Mouse (Mus musculus) cortical plate, adult 2 months (tissue): ENCODE results near the gene Best2. TPM values are rescaled to one million over a fixed set of nuclear protein-coding genes. Genes with fewer than 3 reads are reported as not detected.
A peak's percentile ranks its signal among the peaks of the same experiment; 100 is the strongest.

Experiments
- H3K27ac ChIP-seq: fragments of 200-500 bp; 2 replicates; pipeline ENCODE4 v1.5.1; 2012; ENCODE audit warnings: low read length, control low read depth, inconsistent platforms; ENCODE audit not compliant: insufficient read depth
- H3K4me1 ChIP-seq: fragments of 200-500 bp; 2 replicates; pipeline ENCODE4 v1.6.1; 2011; ENCODE audit warnings: low read length; ENCODE audit not compliant: control insufficient read depth, insufficient read depth
- H3K4me3 ChIP-seq: fragments of 200-500 bp; 2 replicates; pipeline ENCODE4 v1.5.1; 2011; ENCODE audit warnings: mild to moderate bottlenecking, low read length, control low read depth; ENCODE audit not compliant: insufficient read depth
- CTCF ChIP-seq: fragments of 200-500 bp; IDR thresholded peaks from 2 replicates; pipeline ENCODE4 v1.5.1; 2011; ENCODE audit warnings: mild to moderate bottlenecking, control low read depth, low read length; ENCODE audit not compliant: insufficient read depth; ENCODE audit errors: extremely low read depth
- POLR2A ChIP-seq: fragments of 200-500 bp; IDR thresholded peaks from 2 replicates; pipeline ENCODE4 v1.6.1; 2011; ENCODE audit warnings: mild to moderate bottlenecking, low read length, control low read depth; ENCODE audit not compliant: insufficient read depth; ENCODE audit errors: extremely low read depth
- polyA plus RNA-seq: library from polyadenylated mRNA; depleted of rRNA; stranded (reverse); fragments of >200 nt; gene quantifications from 2 replicates; pipeline ENCODE4 v1.2.3, GENCODE M21; 2012

Gene Best2
- polyA plus RNA-seq, 1 experiment, result not detected

- TF ChIP-seq POLR2A (peak; percentile 100), CTCF (no peak)
- H3K4me3 ChIP-seq, result peak within 1 kb of the TSS; percentile 87
- peaks cover 1% of the 10 kb centered on the region; the same call in 1 of the 2 replicates for H3K4me1 ChIP-seq
- peak within 1 kb of the TSS; percentile 92 for H3K27ac ChIP-seq
Measured at GRCm38 (mm10) chr8:84978248-84978940, 35.9 kb downstream of the Best2 start, which contains the start of gene Junb. Gene Junb, minus strand, starts transcription at chr8:84978718.

- peak overlapping the region; percentile 92 for H3K27ac ChIP-seq
- peak overlapping the region; percentile 87 for H3K4me3 ChIP-seq
- H3K4me1 ChIP-seq, result peaks cover 1% of the 10 kb centered on the region; the same call in 1 of the 2 replicates
- TF ChIP-seq CTCF (no peak), POLR2A (peak; percentile 67)
Measured at GRCm38 (mm10) chr8:84977435-84978247, 36.7 kb downstream of the Best2 start.

GRCm38 (mm10) chr8:84976763-84977434 lies 37.4 kb downstream of the Best2 start:
- Histone ChIP-seq H3K4me3 (peak overlapping the region; percentile 87), H3K4me1 (peaks cover 1% of the 10 kb centered on the region; the same call in 1 of the 2 replicates), H3K27ac (peak overlapping the region; percentile 92)
- TF ChIP-seq CTCF, result no peak
- no peak for TF ChIP-seq POLR2A

DNA sequence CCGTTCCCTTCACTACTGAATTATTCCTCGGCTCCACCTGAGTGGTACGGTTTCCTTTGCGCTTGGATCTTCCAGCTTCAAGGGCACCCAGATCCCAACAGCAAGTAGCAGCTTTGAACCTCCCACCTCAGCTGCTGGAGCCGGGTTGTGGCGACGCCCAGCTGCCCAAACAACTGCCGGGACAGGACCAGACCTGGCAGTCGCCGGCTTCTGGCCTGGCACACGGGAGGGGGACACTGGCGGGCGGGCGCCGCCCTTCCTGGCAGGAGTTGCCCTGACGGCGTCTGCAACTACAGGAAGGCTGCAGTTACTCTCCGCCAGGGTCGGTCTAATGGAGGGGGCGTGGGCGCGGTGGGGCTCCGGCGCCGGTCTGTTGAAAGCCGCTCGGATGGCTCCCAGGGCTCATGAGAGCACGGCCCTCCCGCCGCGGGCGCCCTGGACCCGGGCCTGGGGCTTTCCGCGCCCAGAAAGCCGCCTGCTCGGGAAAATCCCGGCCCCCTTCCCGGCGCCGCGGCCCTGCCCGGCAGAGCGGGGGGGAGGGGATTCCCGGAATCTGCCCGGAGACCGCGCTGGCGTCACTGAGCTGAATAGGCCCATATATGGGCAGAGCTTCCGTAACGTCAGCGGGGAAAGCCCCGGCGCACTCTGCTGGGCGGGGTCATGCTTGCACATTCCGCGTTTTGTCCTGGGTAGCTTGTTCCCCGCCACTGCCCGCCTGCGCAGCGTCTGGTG lies 38.1 kb downstream of the Best2 start:
- TF ChIP-seq POLR2A (peak; percentile 80), CTCF (no peak)
- H3K4me1 ChIP-seq, result peaks cover 1% of the 10 kb centered on the region; the same call in 1 of the 2 replicates
- H3K27ac ChIP-seq, result peak overlapping the region; percentile 48; the same call in 1 of the 2 replicates
- peak overlapping the region; percentile 87 for H3K4me3 ChIP-seq

- TF ChIP-seq POLR2A (no peak), CTCF (peak; percentile 84)
- H3K4me3 ChIP-seq, result peak overlapping the region; percentile 87; the same call in 1 of the 2 replicates
- peaks cover 3% of the 10 kb centered on the region; the same call in 1 of the 2 replicates for H3K4me1 ChIP-seq
- H3K27ac ChIP-seq, result no peak overlapping the region
Measured at GRCm38 (mm10) chr8:84975434-84975833, 38.9 kb downstream of the Best2 start.

GRCm38 (mm10) chr8:84974543-84975142 lies 39.7 kb downstream of the Best2 start:
- peaks cover 3% of the 10 kb centered on the region; the same call in 1 of the 2 replicates for H3K4me1 ChIP-seq
- no peak overlapping the region for H3K27ac ChIP-seq
- no peak overlapping the region for H3K4me3 ChIP-seq
- TF ChIP-seq POLR2A (no peak), CTCF (no peak)

DNA sequence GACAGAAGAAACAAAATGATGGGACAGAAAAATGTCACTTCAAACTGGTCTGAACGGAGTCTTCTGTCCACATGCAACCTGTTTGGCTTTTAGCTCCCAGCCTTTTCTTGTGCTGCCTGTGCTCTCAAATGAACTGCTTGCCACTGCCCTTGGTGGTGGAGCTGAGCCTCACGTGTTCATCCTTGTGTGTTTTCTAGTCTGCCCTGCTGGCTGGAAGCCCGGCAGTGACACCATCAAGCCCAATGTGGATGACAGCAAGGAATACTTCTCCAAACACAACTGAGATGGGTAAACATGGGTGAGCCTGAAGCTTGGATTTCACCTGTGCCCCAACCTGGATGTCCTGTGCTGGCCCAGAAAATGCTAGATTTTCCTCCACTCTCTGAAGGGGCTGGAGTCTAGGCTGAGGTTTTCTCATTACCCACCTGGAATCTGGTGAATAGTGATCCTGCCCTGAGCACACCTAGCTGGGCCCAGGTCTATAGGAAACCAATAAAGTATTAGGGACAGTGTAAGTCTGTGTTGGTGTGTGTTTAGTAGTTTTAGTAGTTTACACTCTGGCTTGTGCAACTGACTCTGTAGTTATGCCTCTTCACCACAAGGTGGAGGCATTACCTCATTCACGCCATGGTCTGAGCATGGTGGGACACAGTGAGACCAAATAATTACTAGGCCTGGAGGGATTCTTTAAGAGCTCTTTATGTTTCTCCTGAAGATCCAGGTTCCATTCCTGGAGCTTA lies 40.4 kb downstream of the Best2 start:
- H3K4me1 ChIP-seq, result peaks cover 3% of the 10 kb centered on the region; the same call in 1 of the 2 replicates

GRCm38 (mm10) chr8:84973079-84973478 lies 41.3 kb downstream of the Best2 start:
- TF ChIP-seq POLR2A (no peak), CTCF (no peak)
- no peak overlapping the region for H3K4me3 ChIP-seq
- peaks cover 6% of the 10 kb centered on the region; the same call in 1 of the 2 replicates for H3K4me1 ChIP-seq

More for the DNA sequence above, 40.4 kb downstream of the Best2 start:
- Histone ChIP-seq H3K27ac (no peak overlapping the region), H3K4me3 (no peak overlapping the region)
- TF ChIP-seq CTCF (peak; percentile 98), POLR2A (no peak)

More at GRCm38 (mm10) chr8:84973079-84973478, 41.3 kb downstream of the Best2 start:
- no peak overlapping the region for H3K27ac ChIP-seq
